Mouse (Mus musculus): Measurements from ENCODE around the gene 2310034G01Rik. TPM values are rescaled to one million over a fixed set of nuclear protein-coding genes. Genes with fewer than 3 reads are reported as not detected.

Gene 2310034G01Rik
- polyA plus RNA-seq, 1 experiment from 2014 or later: 0.46 TPM

DNA sequence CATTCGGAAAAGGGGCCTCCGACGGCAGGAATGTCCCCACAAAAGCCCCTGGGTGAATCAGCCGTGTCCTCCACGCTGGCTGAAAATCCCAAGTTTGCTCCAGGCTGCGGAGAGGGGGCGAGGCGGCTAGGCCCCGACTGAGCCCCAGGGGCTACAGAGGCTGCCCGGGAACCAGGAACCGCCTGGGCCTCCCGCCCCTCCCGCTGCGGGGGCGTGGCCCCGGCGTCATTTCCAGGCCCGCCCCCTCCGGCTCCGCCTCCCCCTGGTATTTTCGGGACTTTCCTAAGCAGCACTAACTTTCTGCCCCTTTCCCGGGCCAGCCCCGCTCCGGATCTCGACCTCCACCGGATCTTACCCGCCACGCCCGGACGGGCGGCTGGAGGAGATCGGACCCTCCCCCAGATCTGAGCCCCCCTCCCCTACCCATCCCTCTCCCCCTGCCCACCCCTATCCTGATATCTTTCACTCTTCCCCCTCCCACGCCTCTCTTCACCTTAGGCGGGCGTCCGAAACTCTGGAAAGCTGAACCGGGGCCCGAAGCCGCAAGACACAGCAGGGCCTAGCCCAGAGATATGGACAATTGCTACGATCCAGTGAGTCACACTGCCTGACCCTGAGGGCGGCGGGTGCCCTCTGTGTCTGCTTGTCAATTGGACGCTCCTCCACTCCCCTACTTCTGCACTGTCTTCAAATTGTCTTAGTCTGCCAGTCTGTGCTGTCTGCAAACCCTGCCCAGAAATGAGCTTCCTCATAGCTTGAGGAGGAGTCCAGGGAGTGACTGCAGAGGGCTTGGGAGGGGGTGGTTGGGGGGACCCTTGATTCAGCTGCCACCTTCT lies 44.5 kb downstream of the 2310034G01Rik start:
- Histone ChIP-seq H3K4me1 (replicated peaks) (peaks cover 47% of the 10 kb centered on the region), H3K9me3 (replicated peaks) (no peaks in the 10 kb centered on the region), H3K9ac (peak overlapping the region; percentile 78), H3K36me3 (replicated peaks) (peaks cover 9% of the 10 kb centered on the region; the same call in 1 of the 2 replicates), H3K4me3 (replicated peaks) (peak overlapping the region; percentile 77), H3K27me3 (peaks cover 33% of the 10 kb centered on the region), H3K27ac (replicated peaks) (peak overlapping the region; percentile 85), H3K4me2 (peak overlapping the region; percentile 97)
- peak; percentile 70 for ATAC-seq (ENCODE audit: insufficient read depth)
- under 1% methylated on average over 42 of the region's 43 CpGs for WGBS (ENCODE audit: insufficient replicate concordance)

DNA sequence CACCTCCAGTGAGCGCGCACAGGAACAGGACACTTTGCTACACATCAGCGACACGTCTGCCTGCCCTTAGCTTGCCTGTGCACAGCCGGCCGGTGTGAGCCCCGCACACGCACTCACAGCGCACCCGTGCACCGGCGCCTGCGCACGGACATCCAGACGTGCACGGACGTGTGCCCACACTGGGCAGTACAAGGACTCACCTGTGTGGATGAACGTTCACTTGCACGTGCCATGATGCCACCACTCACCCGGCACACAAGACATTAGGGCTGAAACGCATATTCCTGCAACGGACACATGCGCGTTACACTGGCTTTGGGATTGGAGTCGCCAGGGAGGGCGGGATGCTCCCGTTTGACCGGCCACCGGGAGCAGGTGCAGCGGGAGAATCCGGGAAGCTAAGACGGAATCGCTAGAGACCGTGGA lies 45.2 kb downstream of the 2310034G01Rik start:
- H3K4me1 ChIP-seq (replicated peaks): peaks cover 47% of the 10 kb centered on the region
- H3K36me3 ChIP-seq (replicated peaks): peaks cover 6% of the 10 kb centered on the region; the same call in 1 of the 2 replicates
- peak overlapping the region; percentile 78 for H3K9ac ChIP-seq
- WGBS (ENCODE audit: insufficient replicate concordance): under 1% methylated on average over 34 of the region's 34 CpGs
- H3K9me3 ChIP-seq (replicated peaks): no peaks in the 10 kb centered on the region
- peak overlapping the region; percentile 77 for H3K4me3 ChIP-seq (replicated peaks)
- peak overlapping the region; percentile 85 for H3K27ac ChIP-seq (replicated peaks)
- peaks cover 40% of the 10 kb centered on the region for H3K27me3 ChIP-seq
- peak overlapping the region; percentile 97 for H3K4me2 ChIP-seq
- peak; percentile 35 for ATAC-seq (ENCODE audit: insufficient read depth)

DNA sequence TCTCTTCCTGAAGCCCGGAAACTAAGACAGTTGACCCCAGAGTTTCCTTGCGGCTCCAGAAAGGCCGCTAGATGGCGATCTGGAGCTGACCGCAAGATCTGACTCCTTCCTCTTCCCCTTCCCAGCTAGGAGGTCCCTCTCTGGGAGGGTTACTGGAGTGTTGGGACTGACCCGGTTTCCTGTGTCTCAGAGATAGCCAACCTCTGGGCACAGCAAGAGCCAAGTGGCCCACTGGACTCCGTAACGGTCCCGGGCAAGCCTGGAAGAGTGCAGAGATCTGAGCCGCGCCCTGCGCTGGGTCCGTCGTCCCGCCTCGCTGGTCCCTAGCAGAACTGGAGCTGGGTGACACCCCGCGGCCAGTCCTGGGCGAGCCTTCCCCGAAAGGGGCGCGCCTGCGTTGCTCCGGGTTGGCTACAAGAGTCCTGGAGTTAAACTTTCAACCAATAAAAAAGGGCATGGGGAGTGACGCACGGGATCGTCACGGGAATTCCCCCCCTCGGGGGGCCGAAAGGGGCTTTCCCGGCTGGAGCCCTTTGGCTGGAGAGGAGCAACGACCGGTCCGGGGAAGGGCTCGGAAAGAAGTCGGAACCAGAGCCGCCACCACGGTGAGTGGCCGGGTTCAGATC lies 45.8 kb downstream of the 2310034G01Rik start, which contains the start of gene Nfkb2:
Nfkb2 (plus strand) TSS at position 105 of the 626 bp plus-strand sequence.
- peaks cover 36% of the 10 kb centered on the region; the same call in 1 of the 2 replicates for H3K27me3 ChIP-seq
- ATAC-seq (ENCODE audit: insufficient read depth): peak; percentile 87
- H3K9ac ChIP-seq: peak within 1 kb of the TSS; percentile 78
- H3K4me2 ChIP-seq: peak within 1 kb of the TSS; percentile 97
- under 1% methylated on average over 39 of the region's 39 CpGs for WGBS (ENCODE audit: insufficient replicate concordance)
- peaks cover 42% of the 10 kb centered on the region for H3K4me1 ChIP-seq (replicated peaks)
- H3K4me3 ChIP-seq (replicated peaks): peak within 1 kb of the TSS; percentile 77
- H3K9me3 ChIP-seq (replicated peaks): no peaks in the 10 kb centered on the region
- 0 out of 2 replicates have a peak, but pooled peaks cover under 1% of the 10 kb centered on the region for H3K36me3 ChIP-seq (replicated peaks)
- peak within 1 kb of the TSS; percentile 85 for H3K27ac ChIP-seq (replicated peaks)

DNA sequence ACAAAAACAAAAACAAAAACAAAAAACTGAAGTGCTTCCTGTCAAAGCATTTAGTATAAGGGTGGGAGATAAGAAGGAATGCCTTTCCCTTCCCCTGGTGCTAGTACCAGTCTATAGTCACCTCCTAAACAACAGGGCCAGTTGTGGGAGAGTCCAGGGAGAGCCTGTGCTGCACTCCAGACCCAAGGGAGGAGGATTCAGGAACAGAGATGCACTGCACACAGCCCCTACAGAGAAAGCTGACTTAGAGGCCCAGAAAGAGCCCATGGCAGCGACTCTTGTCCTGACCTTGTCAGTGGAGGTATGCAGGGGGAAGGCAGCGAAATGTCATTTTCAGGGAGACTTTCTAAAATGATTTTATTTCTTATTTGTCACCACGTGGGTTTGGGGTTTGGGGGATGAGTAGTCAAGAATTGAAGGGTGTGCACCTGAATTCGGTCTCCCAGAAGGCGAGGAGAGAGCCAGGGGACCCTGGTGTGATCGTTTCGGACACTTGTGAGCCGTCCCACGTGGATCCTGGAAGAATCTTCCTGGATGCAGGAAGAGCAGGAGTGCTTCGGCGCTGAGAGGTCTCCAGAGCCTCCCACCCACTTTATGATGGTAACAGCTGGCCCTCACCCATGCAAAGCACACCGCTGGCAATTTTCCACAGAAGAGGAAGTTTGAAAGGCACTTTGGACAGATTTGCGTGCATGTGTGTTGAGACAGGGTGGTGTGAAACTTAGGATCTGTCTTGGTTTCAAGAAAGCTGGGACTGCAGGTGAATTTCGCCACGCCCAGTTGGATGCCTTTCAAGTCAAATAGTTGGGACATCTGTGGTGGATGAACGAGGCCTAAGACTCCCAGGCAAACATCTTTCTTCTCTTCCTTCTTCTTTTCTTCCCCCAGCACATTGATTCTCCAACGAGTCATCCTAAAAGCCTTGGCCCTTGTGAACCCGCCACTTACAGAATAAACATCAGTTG lies 46.6 kb downstream of the 2310034G01Rik start:
- peaks cover 34% of the 10 kb centered on the region for H3K4me1 ChIP-seq (replicated peaks)
- H3K27me3 ChIP-seq: peaks cover 33% of the 10 kb centered on the region; the same call in 1 of the 2 replicates
- H3K9ac ChIP-seq: peak overlapping the region; percentile 78
- H3K36me3 ChIP-seq (replicated peaks): no peaks in the 10 kb centered on the region
- H3K4me2 ChIP-seq: peak overlapping the region; percentile 97
- no peaks in the 10 kb centered on the region for H3K9me3 ChIP-seq (replicated peaks)
- H3K4me3 ChIP-seq (replicated peaks): peak overlapping the region; percentile 77
- H3K27ac ChIP-seq (replicated peaks): peak overlapping the region; percentile 85; the same call in 1 of the 2 replicates
- ATAC-seq (ENCODE audit: insufficient read depth): no peak
- WGBS (ENCODE audit: insufficient replicate concordance): 51% methylated on average over 18 of the region's 18 CpGs

DNA sequence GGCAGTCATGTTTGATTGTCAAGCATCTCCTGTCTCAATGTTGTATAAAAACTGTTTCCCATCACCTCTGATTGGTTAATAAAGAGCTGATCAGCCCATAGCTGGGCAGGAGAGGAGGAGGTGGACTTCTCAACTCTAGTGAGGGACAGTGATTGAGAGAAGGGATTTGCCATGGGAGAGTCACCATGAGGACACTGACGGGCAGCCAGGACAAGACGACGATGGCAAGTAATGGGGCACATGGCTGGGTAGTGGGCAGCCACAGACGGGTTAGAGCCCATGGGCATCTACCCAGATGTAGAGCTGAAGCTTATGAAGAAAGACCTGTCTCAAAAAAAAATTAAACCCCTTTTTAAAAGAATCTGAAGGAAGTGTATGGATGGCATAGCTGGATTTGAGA lies 47.6 kb downstream of the 2310034G01Rik start:
- H3K4me1 ChIP-seq (replicated peaks): peaks cover 32% of the 10 kb centered on the region
- peaks cover 30% of the 10 kb centered on the region; the same call in 1 of the 2 replicates for H3K27me3 ChIP-seq
- H3K9me3 ChIP-seq (replicated peaks): no peaks in the 10 kb centered on the region
- no peak overlapping the region for H3K27ac ChIP-seq (replicated peaks)
- no peak for ATAC-seq (ENCODE audit: insufficient read depth)
- no peak overlapping the region for H3K9ac ChIP-seq
- WGBS (ENCODE audit: insufficient replicate concordance): 75% methylated on average over 4 of the region's 4 CpGs
- no peak overlapping the region for H3K4me2 ChIP-seq
- H3K4me3 ChIP-seq (replicated peaks): no peak overlapping the region
- H3K36me3 ChIP-seq (replicated peaks): no peaks in the 10 kb centered on the region

DNA sequence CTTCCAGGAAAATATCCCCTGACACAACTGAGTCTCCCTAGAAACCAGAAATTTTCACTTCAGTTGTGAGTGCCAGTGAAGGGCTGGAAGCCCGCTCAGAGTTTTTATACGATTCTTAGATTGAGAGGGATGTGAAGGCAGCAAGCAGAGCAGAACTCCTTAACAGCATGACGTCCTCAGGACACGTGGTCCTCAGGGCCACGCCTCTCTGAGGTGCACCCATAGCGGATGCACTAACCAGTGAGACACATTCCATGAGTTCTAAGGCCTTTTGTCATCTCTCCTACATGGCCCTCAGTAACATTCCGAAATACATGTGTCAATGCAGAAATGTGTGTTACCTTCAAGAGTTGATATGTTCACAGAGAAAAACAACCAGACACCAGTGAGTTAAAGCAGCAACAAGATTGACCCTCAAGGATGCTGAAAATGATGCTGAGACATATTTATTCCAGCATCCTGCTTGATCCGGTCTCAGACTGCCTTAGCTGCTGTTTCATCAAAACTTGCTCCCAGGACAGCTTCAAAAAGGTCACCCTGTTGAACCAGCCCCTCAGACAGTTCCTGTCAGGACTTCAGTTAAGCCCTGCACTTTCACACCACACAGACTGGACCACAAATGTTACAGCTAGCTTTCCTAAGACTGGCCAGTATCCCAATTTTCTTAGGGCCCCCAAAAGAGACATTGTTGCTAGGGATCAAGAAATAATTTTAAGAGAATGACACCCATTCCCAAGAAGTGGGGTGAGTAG lies 49.6 kb downstream of the 2310034G01Rik start:
- ATAC-seq (ENCODE audit: insufficient read depth): no peak
- Histone ChIP-seq H3K9me3 (replicated peaks) (no peaks in the 10 kb centered on the region), H3K27ac (replicated peaks) (no peak overlapping the region), H3K4me3 (replicated peaks) (no peak overlapping the region), H3K27me3 (peaks cover 25% of the 10 kb centered on the region; the same call in 1 of the 2 replicates), H3K36me3 (replicated peaks) (no peaks in the 10 kb centered on the region), H3K4me2 (no peak overlapping the region), H3K4me1 (replicated peaks) (peaks cover 19% of the 10 kb centered on the region), H3K9ac (no peak overlapping the region)
- 34% methylated on average over 8 of the region's 8 CpGs for WGBS (ENCODE audit: insufficient replicate concordance)

MicroRNAs encoded within 50 kb of the gene (microRNA counts, 519-probe panel; counts per million panel counts)
- 2,910 counts per million, percentile 58 among the panel's probes with 10 or more counts for microRNA mmu-miR-146b

Small RNA genes lying within 50 kb of the gene (microRNA-seq; reads per million reads assigned to microRNA genes)
- gene Mir146b: not detected

Other genes with a start within 250 kb of the 2310034G01Rik start
- gene Elovl3, start 218.4 kb downstream of the 2310034G01Rik start, polyA plus RNA-seq (2015; fragmentation: Nextera tagmentation; extraction: Ambion mirVana): 0.13 TPM in 1 of 2 replicates, not detected in the other
- 0.28 and 0.30 TPM in 2 replicates for gene Pitx3, start 202.0 kb downstream of the 2310034G01Rik start, polyA plus RNA-seq (2015; fragmentation: Nextera tagmentation; extraction: Ambion mirVana)
- gene Gbf1, start 197.8 kb downstream of the 2310034G01Rik start, polyA plus RNA-seq (2015; fragmentation: Nextera tagmentation; extraction: Ambion mirVana): 18.3 and 20.8 TPM in 2 replicates
- 4.0 and 4.2 TPM in 2 replicates for gene Nfkb2, start 46.0 kb downstream of the 2310034G01Rik start, polyA plus RNA-seq (2015; fragmentation: Nextera tagmentation; extraction: Ambion mirVana)
- 5.0 and 5.7 TPM in 2 replicates for gene Psd, start 23.1 kb downstream of the 2310034G01Rik start, polyA plus RNA-seq (2015; fragmentation: Nextera tagmentation; extraction: Ambion mirVana)
- 12.2 and 12.4 TPM in 2 replicates for gene Fbxl15, start 22.1 kb downstream of the 2310034G01Rik start, polyA plus RNA-seq (2015; fragmentation: Nextera tagmentation; extraction: Ambion mirVana)
- gene Cuedc2, start 11.6 kb downstream of the 2310034G01Rik start, polyA plus RNA-seq (2015; fragmentation: Nextera tagmentation; extraction: Ambion mirVana): 73.0 and 82.8 TPM in 2 replicates
- gene Mfsd13a, start 9.2 kb downstream of the 2310034G01Rik start, polyA plus RNA-seq (2015; fragmentation: Nextera tagmentation; extraction: Ambion mirVana): 12.5 and 14.8 TPM in 2 replicates
- gene Actr1a, start 45.4 kb upstream of the 2310034G01Rik start, polyA plus RNA-seq (2015; fragmentation: Nextera tagmentation; extraction: Ambion mirVana): 49.4 and 53.3 TPM in 2 replicates
- 5.4 and 5.8 TPM in 2 replicates for gene Sufu, start 46.6 kb upstream of the 2310034G01Rik start, polyA plus RNA-seq (2015; fragmentation: Nextera tagmentation; extraction: Ambion mirVana)
- 8.8 and 10.9 TPM in 2 replicates for gene Trim8, start 151.4 kb upstream of the 2310034G01Rik start, polyA plus RNA-seq (2015; fragmentation: Nextera tagmentation; extraction: Ambion mirVana)
- gene Arl3, start 222.9 kb upstream of the 2310034G01Rik start, polyA plus RNA-seq (2015; fragmentation: Nextera tagmentation; extraction: Ambion mirVana): 22.9 and 25.4 TPM in 2 replicates
- 28.6 and 33.4 TPM in 2 replicates for gene Sfxn2, start 223.1 kb upstream of the 2310034G01Rik start, polyA plus RNA-seq (2015; fragmentation: Nextera tagmentation; extraction: Ambion mirVana)
- 21.3 and 29.4 TPM in 2 replicates for gene Wbp1l, start 248.8 kb upstream of the 2310034G01Rik start, polyA plus RNA-seq (2015; fragmentation: Nextera tagmentation; extraction: Ambion mirVana)